Mouse (Mus musculus): ENCODE measurements at regions not wholly inside any gene's neighbourhood (a gene's known extent, or its start where the extent isn't known, plus 50 kb on each side); places are given as distances from the start of the nearest gene placed in this dataset.

- TF ChIP-seq CTCF (IDR thresholded peaks at IDR 0.05; ENCODE audit: low read depth) (peak; percentile 55), EP300 (IDR thresholded peaks at IDR 0.05; ENCODE audit: low read depth) (no peak)
Measured at GRCm38 (mm10) chr4:80517476-80518285, 316.2 kb upstream of the Tyrp1 start.

Measured in liver, postnatal 0 days (tissue).